Mouse (Mus musculus) hindbrain, embryonic 10.5 days (tissue): ENCODE measurements around the gene Inca1. TPM values are rescaled to one million over a fixed set of nuclear protein-coding genes. Genes with fewer than 3 reads are reported as not detected.

Experiments used
- DNase-seq: peaks from one replicate; pipeline ENCODE4 v3.0.0-alpha.2; 2017; ENCODE audit warnings: low spot score
- H3K27ac ChIP-seq: fragments of 300-500 bp; sonication (generic); 2 replicates; pipeline ENCODE4 v1.5.1; 2016; ENCODE audit warnings: mild to moderate bottlenecking, moderate library complexity
- H3K27me3 ChIP-seq: fragments of 300-500 bp; sonication (generic); 2 replicates; pipeline ENCODE4 v1.6.1; 2016; ENCODE audit warnings: mild to moderate bottlenecking; ENCODE audit not compliant: poor library complexity, insufficient read depth, severe bottlenecking
- H3K36me3 ChIP-seq: fragments of 300-500 bp; sonication (generic); 2 replicates; pipeline ENCODE4 v1.6.1; 2016; ENCODE audit warnings: mild to moderate bottlenecking, moderate library complexity
- H3K4me1 ChIP-seq: fragments of 300-500 bp; sonication (generic); replicated peaks from 2 replicates; pipeline ENCODE4 v1.6.1; 2016; ENCODE audit warnings: mild to moderate bottlenecking
- H3K4me3 ChIP-seq: fragments of 300-500 bp; sonication (generic); 2 replicates; pipeline ENCODE4 v1.5.1; 2016; ENCODE audit warnings: mild to moderate bottlenecking, moderate library complexity
- H3K9me3 ChIP-seq: fragments of 300-500 bp; sonication (generic); 2 replicates; pipeline ENCODE4 v1.6.1; 2016; ENCODE audit warnings: mild to moderate bottlenecking, moderate library complexity
- WGBS: fragments of 180-500 bp; shearing (Covaris S2); methylation state at CpG from one replicate; pipeline ENCODE4 v1.1.7; 2016; 5-methylcytosine and 5-hydroxymethylcytosine counted together
- polyA plus RNA-seq: library from polyadenylated mRNA; unstranded; fragments of >200 nt; fragmentation: Nextera tagmentation; extraction: Ambion mirVana; gene quantifications from 2 replicates; pipeline ENCODE4 v1.2.1, GENCODE M21; 2016

Inca1 gene
- polyA plus RNA-seq, 1 experiment from 2014 or later, result 0.90 TPM

DNA sequence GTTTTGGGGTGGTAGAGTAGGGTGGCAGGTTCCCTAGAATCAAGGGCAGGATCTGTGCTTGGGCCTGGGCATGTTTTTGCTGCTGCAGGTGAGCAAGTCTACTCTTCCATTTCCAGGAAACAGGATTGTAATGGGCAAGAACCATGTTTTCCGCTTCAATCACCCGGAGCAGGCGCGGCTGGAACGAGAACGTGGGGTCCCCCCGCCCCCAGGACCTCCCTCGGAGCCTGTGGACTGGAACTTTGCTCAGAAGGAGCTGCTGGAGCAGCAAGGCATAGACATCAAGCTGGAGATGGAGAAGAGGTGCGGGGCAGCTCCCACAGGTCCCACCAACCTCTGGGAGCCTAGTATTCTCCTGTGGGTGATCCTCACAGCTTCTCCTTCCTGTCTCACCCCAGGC, 24.8 kb upstream of the Inca1 start:
- 92% methylated on average over 9 of the region's 9 CpGs for whole genome bisulfite sequencing
- Histone ChIP-seq H3K4me3 (no peak overlapping the region), H3K27me3 (no peaks in the 10 kb centered on the region), H3K27ac (no peak overlapping the region), H3K4me1 (no peaks in the 10 kb centered on the region), H3K36me3 (peaks cover 98% of the 10 kb centered on the region), H3K9me3 (no peaks in the 10 kb centered on the region)
- no peak for DNase-seq

DNA sequence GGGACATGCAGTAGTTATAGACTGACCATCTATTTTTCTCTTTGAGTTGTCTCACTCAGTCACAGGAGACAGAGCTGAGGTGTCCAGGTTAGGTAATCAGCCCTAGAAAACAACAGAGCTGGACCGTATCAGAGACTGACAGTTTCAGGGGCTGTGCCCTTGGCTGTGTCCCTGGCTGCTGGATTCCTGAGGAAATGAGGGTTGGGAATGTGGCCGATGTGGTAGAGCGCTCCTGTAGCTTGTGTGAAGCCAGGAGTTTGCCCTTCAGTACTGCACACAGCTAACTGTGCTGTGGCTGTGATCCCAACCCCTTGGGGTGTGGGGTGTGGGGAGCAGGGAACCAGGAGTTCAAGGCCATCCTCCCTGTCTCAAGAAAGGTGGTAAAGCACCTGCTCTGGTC, 21.1 kb upstream of the Inca1 start:
- DNase-seq, result no peak
- Histone ChIP-seq H3K27ac (no peak overlapping the region), H3K4me3 (no peak overlapping the region), H3K36me3 (peaks cover 100% of the 10 kb centered on the region), H3K9me3 (no peaks in the 10 kb centered on the region), H3K27me3 (no peaks in the 10 kb centered on the region), H3K4me1 (no peaks in the 10 kb centered on the region)
- WGBS, result 98% methylated on average over 3 of the region's 3 CpGs

DNA sequence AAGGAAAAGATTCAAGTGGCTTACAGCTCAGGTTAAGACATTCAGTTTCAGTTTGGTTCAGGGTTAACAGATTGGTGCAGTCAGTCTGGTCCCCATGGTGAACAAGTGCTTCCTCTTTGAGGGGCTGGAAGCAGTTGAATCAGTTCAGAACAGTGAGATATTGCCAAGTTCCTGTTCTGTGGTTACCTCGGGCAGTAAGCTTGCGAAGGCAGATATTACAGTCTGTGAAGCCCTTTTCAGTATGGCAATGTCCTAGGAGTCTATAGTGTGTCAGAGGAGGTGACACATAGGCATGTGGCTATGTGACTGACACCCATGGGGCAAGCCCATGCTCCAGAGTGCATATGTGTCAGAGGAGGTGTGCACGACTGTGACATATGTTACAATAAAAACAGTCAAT, 20.6 kb upstream of the Inca1 start:
- WGBS, result 89% methylated on average over 3 of the region's 3 CpGs
- Histone ChIP-seq H3K4me3 (no peak overlapping the region), H3K36me3 (peaks cover 99% of the 10 kb centered on the region)

DNA sequence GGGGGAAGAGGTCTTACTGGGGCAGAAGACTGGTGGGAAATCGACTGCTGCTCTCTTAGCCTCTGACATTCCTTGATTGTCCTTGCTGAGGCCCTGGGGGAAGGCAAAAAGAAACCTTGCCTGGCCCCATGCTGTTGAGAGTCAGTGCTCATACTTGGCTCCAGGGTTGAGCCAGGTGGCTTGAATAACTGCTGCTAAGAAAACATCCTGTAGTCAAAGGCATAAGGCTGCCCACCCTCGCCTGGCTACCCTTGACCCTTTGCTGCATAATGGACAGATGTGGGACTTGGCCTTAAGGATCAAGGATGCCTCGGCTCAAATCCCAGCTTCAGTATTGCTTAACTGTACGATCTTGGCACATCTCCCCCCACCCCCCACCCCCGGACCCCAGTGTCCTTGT, 18.5 kb upstream of the Inca1 start:
- no peak overlapping the region for H3K4me3 ChIP-seq
- no peak for DNase-seq
- H3K9me3 ChIP-seq, result no peaks in the 10 kb centered on the region
- H3K36me3 ChIP-seq, result peaks cover 88% of the 10 kb centered on the region
- H3K4me1 ChIP-seq, result peaks cover 3% of the 10 kb centered on the region; the same call in 1 of the 2 replicates
- 76% methylated on average over 5 of the region's 5 CpGs for WGBS
- no peak overlapping the region for H3K27ac ChIP-seq
- H3K27me3 ChIP-seq, result no peaks in the 10 kb centered on the region

More for the DNA sequence above, 20.6 kb upstream of the Inca1 start:
- no peaks in the 10 kb centered on the region for H3K9me3 ChIP-seq
- H3K27me3 ChIP-seq, result no peaks in the 10 kb centered on the region
- no peak overlapping the region for H3K27ac ChIP-seq
- H3K4me1 ChIP-seq, result no peaks in the 10 kb centered on the region
- no peak for DNase-seq

GRCm38 (mm10) chr11:70715832-70716231, 15.9 kb upstream of the Inca1 start:
- DNase-seq, result no peak
- no peaks in the 10 kb centered on the region for H3K9me3 ChIP-seq
- H3K36me3 ChIP-seq, result peaks cover 87% of the 10 kb centered on the region
- no peak overlapping the region for H3K4me3 ChIP-seq
- no peaks in the 10 kb centered on the region for H3K27me3 ChIP-seq
- H3K27ac ChIP-seq, result no peak overlapping the region
- peaks cover 3% of the 10 kb centered on the region; the same call in 1 of the 2 replicates for H3K4me1 ChIP-seq
- 87% methylated on average over 6 of the region's 6 CpGs for WGBS

DNA sequence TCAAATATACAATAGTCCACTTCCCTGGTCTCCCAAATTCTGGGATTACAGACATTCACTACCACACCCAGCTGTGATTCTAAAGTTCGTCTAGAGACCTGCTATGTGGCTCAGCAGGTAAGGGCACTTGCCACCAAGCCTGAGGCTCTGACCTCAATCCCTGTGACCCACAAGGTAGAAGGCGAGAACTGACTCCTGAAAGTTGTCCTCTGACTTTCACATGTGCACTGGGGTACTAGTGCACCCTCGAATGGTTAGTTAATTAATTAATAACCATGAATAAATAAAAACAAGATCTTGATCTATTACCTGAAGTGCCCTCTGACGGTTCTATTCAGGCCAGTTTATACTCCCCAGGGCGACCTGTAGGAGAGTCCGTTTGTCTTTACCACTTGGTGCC, 13.3 kb upstream of the Inca1 start:
- WGBS, result 85% methylated on average over 6 of the region's 6 CpGs
- DNase-seq, result no peak

GRCm38 (mm10) chr11:70711026-70711425, 11.1 kb upstream of the Inca1 start:
- Histone ChIP-seq H3K27me3 (no peaks in the 10 kb centered on the region), H3K36me3 (peaks cover 86% of the 10 kb centered on the region), H3K4me3 (no peak overlapping the region), H3K4me1 (peaks cover 3% of the 10 kb centered on the region; the same call in 1 of the 2 replicates), H3K9me3 (no peaks in the 10 kb centered on the region), H3K27ac (no peak overlapping the region)
- no peak for DNase-seq
- 95% methylated on average over 10 of the region's 10 CpGs for WGBS

More for the DNA sequence above, 13.3 kb upstream of the Inca1 start:
- H3K4me3 ChIP-seq, result no peak overlapping the region
- H3K27ac ChIP-seq, result no peak overlapping the region
- H3K9me3 ChIP-seq, result no peaks in the 10 kb centered on the region
- no peaks in the 10 kb centered on the region for H3K27me3 ChIP-seq
- peaks cover 3% of the 10 kb centered on the region; the same call in 1 of the 2 replicates for H3K4me1 ChIP-seq
- peaks cover 86% of the 10 kb centered on the region for H3K36me3 ChIP-seq

DNA sequence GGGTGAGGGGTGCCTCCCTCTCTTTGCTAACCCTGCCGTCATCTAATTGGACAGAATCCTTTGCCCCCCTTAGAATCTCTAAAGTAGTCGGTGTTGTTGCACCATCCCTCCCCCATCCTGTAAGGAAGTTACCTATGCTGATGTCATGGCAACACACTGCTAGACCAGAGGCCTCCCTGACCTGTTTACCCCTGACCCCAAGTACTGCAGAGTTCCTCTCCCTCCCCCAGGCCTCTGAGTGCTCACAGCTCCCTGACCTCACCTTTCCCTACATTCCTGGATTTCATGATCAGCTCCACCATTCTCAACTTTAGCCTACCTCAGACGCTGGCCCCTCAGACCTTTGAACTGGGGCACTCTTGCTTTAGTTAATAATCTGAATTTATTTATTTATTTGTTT, 6.2 kb upstream of the Inca1 start:
- Histone ChIP-seq H3K27me3 (no peaks in the 10 kb centered on the region), H3K36me3 (peaks cover 87% of the 10 kb centered on the region)
- WGBS, result 84% methylated on average over 3 of the region's 3 CpGs

GRCm38 (mm10) chr11:70702781-70703180, 2.8 kb upstream of the Inca1 start:
- peaks cover 34% of the 10 kb centered on the region for H3K4me1 ChIP-seq
- 0 out of 2 replicates have a peak overlapping the region, but pooled peaks have one; percentile 29 for H3K27ac ChIP-seq
- no peaks in the 10 kb centered on the region for H3K27me3 ChIP-seq
- no peaks in the 10 kb centered on the region for H3K9me3 ChIP-seq
- peaks cover 54% of the 10 kb centered on the region for H3K36me3 ChIP-seq
- no peak for DNase-seq
- WGBS, result 76% methylated on average over 6 of the region's 6 CpGs
- H3K4me3 ChIP-seq, result peak overlapping the region; percentile 11; the same call in 1 of the 2 replicates

More for the DNA sequence above, 6.2 kb upstream of the Inca1 start:
- DNase-seq, result no peak
- H3K4me1 ChIP-seq, result peaks cover 18% of the 10 kb centered on the region
- no peaks in the 10 kb centered on the region for H3K9me3 ChIP-seq
- H3K4me3 ChIP-seq, result no peak overlapping the region
- H3K27ac ChIP-seq, result no peak overlapping the region

DNA sequence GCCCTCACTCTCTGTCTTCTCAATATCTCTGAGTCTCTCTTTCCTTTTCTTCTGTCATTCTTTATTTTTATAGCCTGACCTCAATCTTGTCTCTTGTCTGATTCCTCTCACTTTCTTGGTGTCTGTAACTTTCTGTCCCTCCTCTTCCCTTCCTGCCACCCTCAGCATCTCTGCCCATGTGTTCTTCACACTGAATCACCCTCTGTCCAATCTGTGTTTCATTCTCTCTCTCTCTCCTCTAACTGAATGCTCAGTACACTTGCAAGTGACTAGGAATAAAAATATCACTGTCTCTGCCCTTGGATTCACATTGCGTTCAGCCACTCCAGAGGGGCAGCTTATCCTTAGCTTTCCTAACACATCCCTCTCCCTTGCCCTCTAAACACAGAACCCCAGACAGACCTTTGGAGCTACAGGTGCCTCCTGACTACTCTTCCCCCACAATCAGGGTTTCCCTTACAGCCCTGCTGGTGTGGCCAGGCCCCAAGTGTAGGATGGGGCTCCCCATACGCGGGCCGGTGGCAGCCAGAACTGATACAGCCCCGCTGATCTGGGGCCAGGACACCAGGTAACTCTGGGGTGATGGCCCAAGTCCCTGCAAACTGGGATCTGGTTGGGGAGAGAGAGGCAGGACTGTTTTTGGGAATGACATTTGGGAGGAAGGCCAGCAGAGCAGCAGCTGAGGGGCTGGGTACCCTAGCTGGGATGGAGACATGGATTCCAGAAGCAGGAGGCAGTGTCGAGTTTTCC, 2.2 kb upstream of the Inca1 start:
- DNase-seq, result no peak
- Histone ChIP-seq H3K9me3 (no peaks in the 10 kb centered on the region), H3K27ac (0 out of 2 replicates have a peak overlapping the region, but pooled peaks have one; percentile 29), H3K4me3 (peak overlapping the region; percentile 82; the same call in 1 of the 2 replicates), H3K36me3 (peaks cover 48% of the 10 kb centered on the region), H3K4me1 (peaks cover 34% of the 10 kb centered on the region), H3K27me3 (no peaks in the 10 kb centered on the region)
- WGBS, result 81% methylated on average over 6 of the region's 6 CpGs

DNA sequence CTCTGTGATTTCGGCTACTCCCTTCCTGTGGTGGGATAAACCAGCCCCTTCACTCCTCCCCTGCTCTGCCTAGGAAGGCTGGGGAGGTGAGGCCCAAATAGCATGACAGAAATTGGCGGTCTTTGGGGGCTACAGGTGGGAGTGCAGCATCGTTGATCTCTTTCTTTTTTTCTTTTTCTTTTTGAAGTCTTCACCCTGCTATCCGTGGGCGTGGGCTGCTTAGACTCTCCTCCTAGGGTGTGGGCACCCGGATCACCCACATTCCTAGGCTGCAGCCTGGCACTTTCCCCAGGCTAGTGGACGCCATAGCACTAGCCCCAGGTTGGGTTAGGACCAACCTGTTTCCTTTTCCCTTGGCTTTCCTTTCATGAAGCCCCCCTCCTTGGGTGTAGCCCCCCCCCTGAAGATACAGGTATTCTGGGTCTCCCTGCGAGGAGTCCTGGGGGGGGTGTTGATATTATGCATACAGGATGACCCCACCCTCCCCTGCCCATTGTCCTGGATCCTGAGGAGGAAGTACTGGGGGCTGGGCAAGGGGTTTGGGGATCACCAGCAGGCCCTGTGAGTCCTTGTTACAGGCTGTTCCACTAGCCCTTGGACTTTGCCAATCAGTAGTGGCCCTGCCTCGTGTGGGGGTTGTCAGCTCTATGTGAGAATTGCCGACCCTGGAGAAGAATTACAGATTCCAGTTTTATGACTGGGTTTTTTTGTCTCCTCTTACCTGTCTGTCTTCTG, 1.4 kb upstream of the Inca1 start:
- Histone ChIP-seq H3K9me3 (no peaks in the 10 kb centered on the region), H3K4me1 (peaks cover 34% of the 10 kb centered on the region), H3K27me3 (no peaks in the 10 kb centered on the region), H3K36me3 (peaks cover 40% of the 10 kb centered on the region), H3K4me3 (peak overlapping the region; percentile 82), H3K27ac (peak overlapping the region; percentile 94)
- DNase-seq, result no peak
- WGBS, result 13% methylated on average over 10 of the region's 10 CpGs

DNA sequence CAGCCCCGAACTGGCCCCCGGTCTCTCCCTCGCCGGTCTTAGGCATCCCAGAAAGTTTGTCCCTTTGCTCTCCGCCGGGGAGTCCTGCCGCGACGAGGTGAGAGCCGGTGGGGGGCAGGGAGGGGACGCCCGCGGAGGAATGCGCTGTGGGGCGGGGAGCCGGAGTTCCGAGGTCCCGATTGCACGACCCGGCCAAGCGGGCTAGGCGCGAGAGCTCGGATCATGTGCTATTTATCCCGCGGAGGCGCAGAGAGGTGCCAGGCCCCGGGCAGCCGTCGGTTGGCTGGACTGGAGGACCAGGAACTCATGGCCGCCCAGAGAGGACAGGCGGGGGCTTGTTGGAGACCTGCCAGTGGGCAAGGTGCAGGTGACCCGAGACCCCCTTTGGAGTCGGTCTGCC, 658 bp upstream of the Inca1 start:
- Histone ChIP-seq H3K9me3 (no peaks in the 10 kb centered on the region), H3K4me1 (peaks cover 34% of the 10 kb centered on the region), H3K27ac (peak overlapping the region; percentile 94), H3K27me3 (no peaks in the 10 kb centered on the region), H3K4me3 (peak overlapping the region; percentile 82), H3K36me3 (peaks cover 32% of the 10 kb centered on the region)
- under 1% methylated on average over 34 of the region's 34 CpGs for WGBS
- peak; percentile 55 for DNase-seq

- peak overlapping the region; percentile 82; the same call in 1 of the 2 replicates for H3K4me3 ChIP-seq
Observed at GRCm38 (mm10) chr11:70699051-70699450, 904 bp downstream of the Inca1 start.

More at GRCm38 (mm10) chr11:70699051-70699450, 904 bp downstream of the Inca1 start:
- Histone ChIP-seq H3K9me3 (no peaks in the 10 kb centered on the region), H3K27ac (no peak overlapping the region), H3K4me1 (peaks cover 34% of the 10 kb centered on the region), H3K27me3 (no peaks in the 10 kb centered on the region), H3K36me3 (peaks cover 17% of the 10 kb centered on the region)
- WGBS, result 81% methylated on average over 2 of the region's 2 CpGs
- no peak for DNase-seq
